Comparison of ENCODE assay signal across 8 mouse cellular contexts in the genomic region with DNA sequence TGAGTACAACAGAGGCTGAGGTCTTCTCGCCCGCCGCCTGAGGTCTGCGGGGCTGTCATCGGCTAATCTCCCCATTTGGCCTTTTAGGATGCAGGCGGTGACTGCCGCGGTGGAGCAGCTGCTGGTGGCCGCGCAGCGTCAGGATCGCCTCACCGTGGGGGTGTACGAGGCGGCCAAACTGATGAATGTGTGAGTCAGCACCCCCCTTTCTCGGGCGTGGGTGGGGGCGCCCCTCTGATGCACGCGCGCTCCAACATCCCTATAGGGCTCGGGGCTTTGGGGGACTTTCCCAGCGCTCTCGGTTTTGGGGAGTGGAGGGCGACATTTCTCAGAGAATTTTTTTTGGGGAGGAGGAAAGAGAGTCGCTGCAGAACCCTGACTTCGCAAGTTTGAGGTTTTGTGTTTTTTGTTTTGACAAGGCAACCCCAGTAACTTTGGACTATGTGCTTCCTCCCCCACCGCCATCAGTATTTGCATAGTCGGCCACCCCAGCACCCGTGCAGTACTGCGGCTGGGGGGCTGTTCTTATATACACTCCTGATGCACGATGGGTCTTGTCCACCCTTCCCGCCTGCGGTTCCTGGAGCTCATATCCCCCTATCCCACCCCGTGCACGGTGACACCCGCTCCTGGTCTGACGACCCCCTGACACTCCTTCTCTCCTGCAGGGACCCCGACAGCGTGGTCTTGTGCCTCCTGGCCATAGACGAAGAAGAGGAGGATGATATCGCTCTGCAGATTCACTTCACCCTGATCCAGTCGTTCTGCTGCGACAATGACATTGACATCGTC. TPM values are rescaled to one million over a fixed set of nuclear protein-coding genes. Genes with fewer than 3 reads are reported as not detected.
A peak's percentile ranks its signal among the peaks of the same experiment; 100 is the strongest.
DNase-seq lines count a peak whose midpoint lies in the region; ATAC-seq and TF ChIP-seq lines count a peak whose summit lies in the region.

No protein-coding gene starts in this region.

- H3K27me3 ChIP-seq in heart, embryonic 10.5 days (ENCODE audit: insufficient read depth, poor library complexity, severe bottlenecking) = peaks cover 50% of the 10 kb centered on the region
- no peaks in the 10 kb centered on the region for H3K27me3 ChIP-seq in stomach, postnatal 0 days (ENCODE audit: control insufficient read depth, insufficient read depth, low read length)

- ATAC-seq in megakaryocyte-erythroid progenitor cell, adult 5-6 weeks (replicated peaks; ENCODE audit: low FRiP score, low TSS enrichment, poor library complexity, severe bottlenecking) = peak; percentile 20; the same call in 1 of the 2 replicates
- no peak for ATAC-seq in stomach, postnatal 0 days (ENCODE audit: low FRiP score, low TSS enrichment)

- H3K27ac ChIP-seq in heart, embryonic 10.5 days = peak overlapping the region; percentile 84
- peak overlapping the region; percentile 80 for H3K27ac ChIP-seq in stomach, postnatal 0 days (replicated peaks)

- no peaks in the 10 kb centered on the region for H3K36me3 ChIP-seq in heart, embryonic 10.5 days
- no peaks in the 10 kb centered on the region for H3K36me3 ChIP-seq in stomach, postnatal 0 days (ENCODE audit: control insufficient read depth, insufficient read depth, low read length)

- WGBS in heart, embryonic 10.5 days = 1% methylated on average over 45 of the region's 45 CpGs
- WGBS in stomach, postnatal 0 days = 2% methylated on average over 45 of the region's 45 CpGs

- peak overlapping the region; percentile 94 for H3K4me2 ChIP-seq in stomach, postnatal 0 days (replicated peaks; ENCODE audit: low read depth)

- peak; percentile 53 for DNase-seq in embryo, embryonic 10 days (ENCODE audit: low spot score)
- DNase-seq in embryo, embryonic 10.5 days (ENCODE audit: low spot score) = no peak
- DNase-seq in B cell, adult 2 months = peak; percentile 73
- peak; percentile 78 to 79 for DNase-seq in cerebellum, postnatal 10 days
- DNase-seq in heart, embryonic 10.5 days (ENCODE audit: low spot score) = no peak
- DNase-seq in kidney, postnatal 4 days = peak; percentile 58 to 66
- peak; percentile 54 for DNase-seq in stomach, postnatal 0 days (ENCODE audit: low spot score)

- H3K9me3 ChIP-seq in heart, embryonic 10.5 days = no peaks in the 10 kb centered on the region
- H3K9me3 ChIP-seq in stomach, postnatal 0 days (ENCODE audit: control insufficient read depth, low read length) = no peaks in the 10 kb centered on the region

- no peak for TF ChIP-seq EP300 in stomach, postnatal 0 days (optimal IDR thresholded peaks at IDR 0.05)

- no peak for TF ChIP-seq CTCF in stomach, postnatal 0 days (IDR thresholded peaks at IDR 0.05; ENCODE audit: low read depth)

- peak overlapping the region; percentile 85 for H3K9ac ChIP-seq in stomach, postnatal 0 days (ENCODE audit: low read length)

- peaks cover 69% of the 10 kb centered on the region for H3K4me1 ChIP-seq in heart, embryonic 10.5 days
- H3K4me1 ChIP-seq in stomach, postnatal 0 days (replicated peaks; ENCODE audit: control insufficient read depth, insufficient read depth) = peaks cover 11% of the 10 kb centered on the region

- H3K4me3 ChIP-seq in heart, embryonic 10.5 days = peak overlapping the region; percentile 74
- peak overlapping the region; percentile 81 for H3K4me3 ChIP-seq in stomach, postnatal 0 days (ENCODE audit: low read depth, low read length)

RNA-seq across cellular contexts. Expression of a gene that starts 0.7 kb away (rescaled TPM):
- 17.1 and 20.1 TPM in 2 replicates for polyA plus RNA-seq in heart, embryonic 10.5 days (2016; fragmentation: Nextera tagmentation; extraction: Ambion mirVana)
- total RNA-seq in megakaryocyte-erythroid progenitor cell, adult 5-6 weeks (2014; fragmentation: Nextera tagmentation) = not detected in 2 replicates
- 7.5 and 8.7 TPM in 2 replicates for total RNA-seq in megakaryocyte-erythroid progenitor cell, adult 5-6 weeks (2017)
- polyA plus RNA-seq in stomach, postnatal 0 days (2015; fragmentation: Nextera tagmentation; extraction: Ambion mirVana) = 59.5 and 62.2 TPM in 2 replicates

RNA-seq across cellular contexts. Expression of a gene that starts 12.5 kb away (rescaled TPM):
- polyA plus RNA-seq in heart, embryonic 10.5 days (2016; fragmentation: Nextera tagmentation; extraction: Ambion mirVana) = 39.7 and 47.3 TPM in 2 replicates
- total RNA-seq in megakaryocyte-erythroid progenitor cell, adult 5-6 weeks (2014; fragmentation: Nextera tagmentation) = 14.9 and 24.4 TPM in 2 replicates
- 24.0 and 29.0 TPM in 2 replicates for total RNA-seq in megakaryocyte-erythroid progenitor cell, adult 5-6 weeks (2017)
- 12.0 and 12.4 TPM in 2 replicates for polyA plus RNA-seq in stomach, postnatal 0 days (2015; fragmentation: Nextera tagmentation; extraction: Ambion mirVana)

RNA-seq across cellular contexts. Expression of a gene that starts 29.8 kb away (rescaled TPM):
- 348 and 363 TPM in 2 replicates for polyA plus RNA-seq in heart, embryonic 10.5 days (2016; fragmentation: Nextera tagmentation; extraction: Ambion mirVana)
- 206 and 233 TPM in 2 replicates for total RNA-seq in megakaryocyte-erythroid progenitor cell, adult 5-6 weeks (2014; fragmentation: Nextera tagmentation)
- 27.7 and 49.2 TPM in 2 replicates for total RNA-seq in megakaryocyte-erythroid progenitor cell, adult 5-6 weeks (2017)
- 292 and 304 TPM in 2 replicates for polyA plus RNA-seq in stomach, postnatal 0 days (2015; fragmentation: Nextera tagmentation; extraction: Ambion mirVana)

RNA-seq across cellular contexts. Expression of a gene that starts 58.9 kb away (rescaled TPM):
- not detected in 2 replicates for polyA plus RNA-seq in heart, embryonic 10.5 days (2016; fragmentation: Nextera tagmentation; extraction: Ambion mirVana)
- 0.22 TPM in 1 of 2 replicates, not detected in the other for total RNA-seq in megakaryocyte-erythroid progenitor cell, adult 5-6 weeks (2014; fragmentation: Nextera tagmentation)
- not detected in 2 replicates for total RNA-seq in megakaryocyte-erythroid progenitor cell, adult 5-6 weeks (2017)
- polyA plus RNA-seq in stomach, postnatal 0 days (2015; fragmentation: Nextera tagmentation; extraction: Ambion mirVana) = 2.0 and 2.2 TPM in 2 replicates

Comparison
In these comparisons a context has a peak if more than half of its experiments do, and no peak if none do; other contexts are left out.
1. DNase-seq: peak in embryo, embryonic 10 days (single experiment), B cell, adult 2 months (2 of 2), cerebellum, postnatal 10 days (2 of 2), kidney, postnatal 4 days (2 of 2) and stomach, postnatal 0 days (single experiment); none in embryo, embryonic 10.5 days (single experiment) and heart, embryonic 10.5 days (single experiment).